Mouse (Mus musculus): Measurements from ENCODE around the gene Wdr37. TPM values are rescaled to one million over a fixed set of nuclear protein-coding genes. Genes with fewer than 3 reads are reported as not detected.
A peak's percentile ranks its signal among the peaks of the same experiment; 100 is the strongest.

The Wdr37 gene
- polyA plus RNA-seq, 1 experiment, result 62.4 TPM

DNA sequence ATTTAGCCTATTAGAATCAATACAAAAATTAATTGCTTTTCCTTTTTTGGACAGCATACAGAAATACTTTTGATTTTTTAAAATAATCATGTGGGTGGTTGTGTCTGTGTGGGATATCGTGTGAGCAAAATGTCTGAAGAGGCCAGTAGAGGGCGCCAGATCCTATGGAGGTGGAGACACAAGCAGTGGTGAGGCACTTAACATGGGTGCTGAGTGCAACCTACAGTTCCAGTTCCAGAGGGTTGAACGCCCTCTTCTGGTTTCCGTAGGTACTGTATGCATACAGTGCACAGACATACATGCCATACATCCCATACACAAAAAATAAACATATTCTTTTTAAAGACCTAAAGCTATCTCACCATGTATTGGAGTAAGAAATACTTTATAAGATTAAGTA lies 91.3 kb downstream of the Wdr37 start:
- no peaks in the 10 kb centered on the region for H3K27me3 ChIP-seq (ENCODE audit: control insufficient read depth, insufficient read depth, low read length)
- H3K4me1 ChIP-seq (ENCODE audit: control insufficient read depth, insufficient read depth, low read length), result peaks cover 8% of the 10 kb centered on the region
- H3K27ac ChIP-seq (ENCODE audit: insufficient read depth, low read length), result no peak overlapping the region
- WGBS, result 64% methylated on average over 4 of the region's 4 CpGs
- no peak overlapping the region for H3K4me3 ChIP-seq (replicated peaks; ENCODE audit: insufficient read depth, low read depth, low read length)
- peak in 1 of 2 experiments; percentile 25 for DNase-seq
- TF ChIP-seq POLR2A (IDR thresholded peaks at IDR 0.05; ENCODE audit: borderline replicate concordance, insufficient read depth, low read length), result no peak
- peak; percentile 36; the same call in 1 of the 2 replicates for TF ChIP-seq CTCF (IDR thresholded peaks at IDR 0.05; ENCODE audit: borderline replicate concordance, insufficient read depth, low read depth, low read length)

DNA sequence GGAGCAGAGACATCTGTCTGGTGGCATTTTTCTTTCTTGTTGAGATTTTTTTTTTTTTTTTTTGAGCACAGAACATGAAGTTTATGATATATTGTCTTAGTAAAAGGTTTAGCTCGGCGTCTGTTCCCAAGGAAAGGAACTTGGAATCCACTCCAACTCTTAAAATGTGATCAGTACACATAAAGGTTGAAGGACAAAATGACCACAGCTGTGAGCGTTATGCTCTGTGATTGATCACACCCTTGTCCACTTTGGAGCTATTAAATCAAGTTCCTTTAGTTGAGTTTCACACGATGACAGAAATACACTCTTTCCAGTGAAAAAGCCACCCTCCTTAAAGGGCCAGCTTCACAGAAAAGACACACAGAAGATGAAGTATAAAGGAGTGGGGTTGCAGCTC lies 101.1 kb downstream of the Wdr37 start:
- H3K27ac ChIP-seq (ENCODE audit: insufficient read depth, low read length), result no peak overlapping the region
- no peaks in the 10 kb centered on the region for H3K4me1 ChIP-seq (ENCODE audit: control insufficient read depth, insufficient read depth, low read length)
- no peaks in the 10 kb centered on the region for H3K27me3 ChIP-seq (ENCODE audit: control insufficient read depth, insufficient read depth, low read length)
- no peak for DNase-seq
- no peak for TF ChIP-seq CTCF (IDR thresholded peaks at IDR 0.05; ENCODE audit: borderline replicate concordance, insufficient read depth, low read depth, low read length)
- TF ChIP-seq POLR2A (IDR thresholded peaks at IDR 0.05; ENCODE audit: borderline replicate concordance, insufficient read depth, low read length), result no peak
- WGBS, result 82% methylated on average over 4 of the region's 4 CpGs
- no peak overlapping the region for H3K4me3 ChIP-seq (replicated peaks; ENCODE audit: insufficient read depth, low read depth, low read length)

DNA sequence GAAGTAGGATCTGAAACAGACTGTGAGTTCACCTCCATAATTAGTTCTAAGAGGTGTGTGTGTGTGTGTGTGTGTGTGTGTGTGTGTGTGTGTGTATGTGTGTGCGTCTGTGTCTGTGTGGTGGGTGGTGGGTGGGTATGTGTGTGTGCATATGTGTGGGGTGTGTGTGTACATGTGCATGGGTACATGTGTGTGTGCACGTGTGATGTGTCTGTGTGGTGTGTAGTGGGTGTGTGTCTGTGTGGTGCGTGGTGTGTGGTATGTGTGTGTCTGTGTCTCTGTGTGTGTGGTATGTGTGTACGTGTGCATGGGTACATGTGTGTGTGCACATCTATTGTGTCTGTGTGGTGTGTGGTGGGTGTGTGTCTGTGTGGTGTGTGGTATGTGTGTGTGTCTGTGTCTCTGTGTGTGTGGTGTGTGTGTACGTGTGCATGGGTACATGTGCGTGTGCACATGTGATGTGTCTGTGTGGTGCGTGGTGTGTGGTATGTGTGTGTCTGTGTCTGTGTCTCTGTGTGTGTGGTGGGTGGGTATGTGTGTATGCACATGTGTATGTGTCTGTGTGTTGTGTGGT lies 102.0 kb downstream of the Wdr37 start:
- no peaks in the 10 kb centered on the region for H3K27me3 ChIP-seq (ENCODE audit: control insufficient read depth, insufficient read depth, low read length)
- no peaks in the 10 kb centered on the region for H3K4me1 ChIP-seq (ENCODE audit: control insufficient read depth, insufficient read depth, low read length)
- H3K27ac ChIP-seq (ENCODE audit: insufficient read depth, low read length), result no peak overlapping the region
- DNase-seq, result no peak
- TF ChIP-seq CTCF (IDR thresholded peaks at IDR 0.05; ENCODE audit: borderline replicate concordance, insufficient read depth, low read depth, low read length) (no peak), POLR2A (IDR thresholded peaks at IDR 0.05; ENCODE audit: borderline replicate concordance, insufficient read depth, low read length) (no peak)
- 98% methylated on average over 7 of the region's 7 CpGs for WGBS
- H3K4me3 ChIP-seq (replicated peaks; ENCODE audit: insufficient read depth, low read depth, low read length), result no peak overlapping the region

GRCm38 (mm10) chr13:8760940-8761339 lies 110.8 kb downstream of the Wdr37 start:
- DNase-seq, result no peak
- H3K27me3 ChIP-seq (ENCODE audit: control insufficient read depth, insufficient read depth, low read length), result no peaks in the 10 kb centered on the region
- H3K27ac ChIP-seq (ENCODE audit: insufficient read depth, low read length), result no peak overlapping the region
- TF ChIP-seq POLR2A (IDR thresholded peaks at IDR 0.05; ENCODE audit: borderline replicate concordance, insufficient read depth, low read length) (no peak), CTCF (IDR thresholded peaks at IDR 0.05; ENCODE audit: borderline replicate concordance, insufficient read depth, low read depth, low read length) (no peak)
- H3K4me3 ChIP-seq (replicated peaks; ENCODE audit: insufficient read depth, low read depth, low read length), result no peak overlapping the region
- no peaks in the 10 kb centered on the region for H3K4me1 ChIP-seq (ENCODE audit: control insufficient read depth, insufficient read depth, low read length)
- 72% methylated on average over 8 of the region's 8 CpGs for WGBS

Other genes with a start within 250 kb of the Wdr37 start
- gene Idi1, start 13.6 kb upstream of the Wdr37 start, polyA plus RNA-seq (2012; rRNA removed), result 47.4 and 51.1 TPM in 2 replicates
- gene Gm9745, start 76.3 kb upstream of the Wdr37 start, polyA plus RNA-seq (2012; rRNA removed), result not detected in 2 replicates
- gene Idi2, start 81.0 kb upstream of the Wdr37 start, polyA plus RNA-seq (2012; rRNA removed), result not detected in 2 replicates
- gene Gtpbp4, start 124.2 kb upstream of the Wdr37 start, polyA plus RNA-seq (2012; rRNA removed), result 24.1 and 24.9 TPM in 2 replicates
- 35.4 and 35.7 TPM in 2 replicates for gene Larp4b, start 222.0 kb upstream of the Wdr37 start, polyA plus RNA-seq (2012; rRNA removed)

Data from cerebellum, adult 2 months (tissue).